Mouse (Mus musculus) 3T3-L1 (cell line): ENCODE data around the gene BC051019.

Experiments used
- DNase-seq: peaks from one replicate; pipeline ENCODE4 v3.0.0-alpha.2; 2015; ENCODE audit warnings: low read depth, low spot score

BC051019 gene

DNA sequence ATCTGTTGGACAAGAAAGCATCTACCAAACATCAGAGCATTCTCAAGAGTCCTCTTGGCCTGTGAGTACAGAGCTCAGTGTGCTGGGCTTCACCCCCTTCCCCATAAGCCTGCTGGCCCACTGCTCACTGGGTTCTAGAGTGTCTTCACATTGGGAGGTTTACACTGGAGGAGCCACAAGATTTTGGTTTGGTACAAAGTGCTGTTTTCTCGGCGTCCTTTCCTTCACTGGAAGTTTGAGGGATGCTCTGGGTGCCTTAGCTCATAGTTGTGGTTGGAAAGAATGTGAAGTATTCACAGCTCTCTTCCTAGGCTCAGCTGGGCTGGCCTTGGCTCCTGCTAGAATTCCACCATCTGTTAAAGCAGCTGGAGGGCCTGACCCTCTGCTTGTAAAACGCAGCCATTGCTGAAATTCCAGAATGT, 14.7 kb downstream of the BC051019 start:
- peak; percentile 93 for DNase-seq

GRCm38 (mm10) chr7:109707023-109707785, 16.4 kb downstream of the BC051019 start:
- DNase-seq, result peak; percentile 74

GRCm38 (mm10) chr7:109704461-109704860, 19.2 kb downstream of the BC051019 start:
- no peak for DNase-seq

GRCm38 (mm10) chr7:109704016-109704377, 19.7 kb downstream of the BC051019 start:
- no peak for DNase-seq

DNA sequence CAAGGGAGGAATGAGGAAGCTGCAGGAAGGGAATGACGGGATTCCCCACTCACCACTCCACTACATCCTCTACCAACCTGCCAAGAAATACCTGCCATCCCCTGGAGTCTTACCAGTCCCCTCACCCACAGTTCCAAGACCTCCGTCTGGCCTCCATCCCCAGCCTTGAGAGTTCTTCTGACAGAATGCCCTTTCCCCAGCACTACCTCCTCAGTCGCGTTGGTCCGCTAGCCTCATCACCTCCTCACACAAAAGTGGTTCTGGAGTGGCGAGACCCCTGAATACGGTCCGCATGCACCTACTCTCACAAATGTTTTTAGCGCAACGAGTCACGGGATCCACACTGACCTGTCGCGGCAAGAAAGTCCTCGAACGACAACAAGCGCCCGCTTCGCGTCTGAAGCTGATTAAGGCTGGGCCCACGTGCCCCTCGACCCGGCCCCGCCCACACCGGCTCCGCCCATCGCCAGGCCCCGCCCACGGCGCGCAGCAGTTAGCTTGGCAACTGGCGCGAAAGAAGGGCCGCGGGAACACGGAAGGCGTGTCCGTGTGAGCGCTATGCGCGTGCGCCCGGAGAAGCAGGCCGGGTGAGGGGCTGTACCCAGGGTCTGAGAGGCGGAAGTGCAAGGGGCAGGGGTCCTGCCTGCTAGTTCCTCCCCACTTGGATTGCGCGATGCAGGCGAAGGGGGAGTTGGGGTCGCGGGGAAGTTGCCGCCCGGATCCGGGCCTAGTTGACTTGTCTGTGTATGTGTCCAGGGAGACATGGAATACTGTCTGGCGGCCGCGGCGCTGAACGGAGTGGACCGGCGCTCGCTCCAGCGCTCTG, 20.2 kb downstream of the BC051019 start, which contains the start of the genes St5 and Akip1:
Gene St5, minus strand, starts transcription at position 416 of the 826 bp plus-strand sequence.
Gene Akip1, plus strand, starts transcription at position 501 of the 826 bp plus-strand sequence.
- peak; percentile 58 for DNase-seq

DNA sequence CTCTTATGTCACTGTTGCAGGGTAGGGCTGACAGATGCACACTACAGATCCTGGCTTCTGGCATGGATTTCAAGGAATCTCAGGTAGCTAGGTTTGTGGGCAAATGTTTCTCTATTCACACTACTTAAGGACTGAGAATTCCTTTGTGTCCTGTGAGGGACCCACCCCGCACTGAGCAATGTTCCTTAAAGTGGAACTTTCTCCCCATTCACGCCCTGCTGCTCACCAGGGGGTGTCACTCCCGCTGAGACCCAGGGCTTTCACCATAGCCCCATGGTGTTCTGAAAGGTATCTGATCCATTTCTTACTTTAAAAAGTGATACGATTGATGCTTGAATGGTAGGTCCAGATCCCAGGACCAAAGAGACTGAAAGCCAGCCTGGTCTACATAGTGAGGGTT, 20.9 kb downstream of the BC051019 start:
- no peak for DNase-seq

- DNase-seq, result peak; percentile 29
These were observed 23.4 kb downstream of the BC051019 start for GRCm38 (mm10) chr7:109700213-109700612.

- no peak for DNase-seq
These were observed 28.3 kb downstream of the BC051019 start for GRCm38 (mm10) chr7:109695339-109695726.

DNA sequence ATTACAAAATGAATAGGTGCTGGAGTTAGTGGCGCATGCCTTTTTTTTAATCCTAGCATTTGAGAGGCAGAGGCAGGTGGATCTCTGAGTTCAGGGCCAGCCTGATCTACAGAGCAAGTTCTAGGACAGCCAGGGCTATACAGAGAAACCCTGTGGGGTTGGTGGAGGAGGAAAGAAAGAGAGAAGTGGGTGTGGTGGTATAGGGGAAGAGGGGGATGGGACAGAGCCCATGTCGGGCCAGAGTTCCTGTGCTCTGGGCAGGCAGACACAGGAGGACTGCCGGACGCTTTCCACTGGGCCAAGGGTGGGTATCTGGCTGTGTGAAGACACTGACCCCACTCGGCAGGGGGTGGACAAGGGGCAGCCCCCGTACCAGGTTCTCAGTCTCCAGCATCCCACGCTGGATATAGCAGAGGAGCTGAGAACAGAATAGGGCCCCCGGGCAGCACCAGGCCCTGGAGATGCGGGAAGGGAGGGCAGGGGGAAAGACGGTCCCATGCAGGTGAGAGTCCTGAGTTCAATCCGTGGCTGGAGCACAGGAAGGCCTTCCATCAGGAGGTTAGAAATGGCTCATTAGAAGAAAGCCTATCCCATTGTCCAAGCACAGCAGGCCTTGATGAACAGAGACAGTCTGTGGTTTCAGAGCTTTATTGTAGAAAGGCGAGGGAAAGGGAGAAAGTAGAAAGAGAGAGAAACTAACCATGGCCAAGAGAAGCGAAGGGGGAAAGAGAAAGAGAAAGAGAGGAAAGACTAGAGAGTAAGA, 28.9 kb downstream of the BC051019 start:
- DNase-seq, result no peak

DNA sequence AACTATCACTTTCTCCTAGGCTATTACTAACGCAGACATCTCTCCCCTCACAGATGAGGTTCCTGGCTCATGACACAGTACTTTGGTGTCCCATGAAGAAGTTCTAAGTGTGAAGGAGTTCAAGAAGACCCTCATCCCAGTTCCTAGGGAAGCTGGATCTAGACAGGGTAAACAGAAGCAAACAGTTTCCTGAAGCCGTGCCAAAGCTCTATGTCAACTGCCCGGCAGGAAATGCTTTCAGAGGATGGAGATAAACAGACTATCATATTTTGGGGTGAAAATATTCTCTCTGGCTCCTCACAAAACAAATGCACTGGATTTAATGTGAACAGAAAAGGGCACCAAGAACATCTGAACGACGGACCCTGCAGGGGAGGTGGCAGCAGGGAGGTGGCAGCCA, 32.7 kb downstream of the BC051019 start:
- no peak for DNase-seq

DNA sequence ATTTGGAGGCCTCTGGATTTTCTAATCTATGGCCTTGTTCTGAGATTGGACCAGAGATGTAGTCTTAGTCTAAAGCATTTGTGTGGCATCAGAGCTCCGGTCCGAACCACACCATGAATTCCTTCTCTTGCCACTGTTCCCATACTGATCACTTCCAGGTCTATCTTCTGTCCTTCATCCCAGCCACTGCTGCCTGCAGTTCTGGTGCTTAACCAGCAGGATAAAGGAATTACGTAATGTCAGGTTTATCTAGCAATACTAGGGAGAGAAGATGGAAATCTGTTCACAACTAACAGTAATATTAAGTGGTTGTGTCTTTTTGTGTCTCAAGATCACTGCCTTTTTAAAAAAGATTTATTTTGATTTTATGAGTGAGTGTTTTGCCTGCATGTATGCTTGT, 33.5 kb downstream of the BC051019 start:
- no peak for DNase-seq

DNA sequence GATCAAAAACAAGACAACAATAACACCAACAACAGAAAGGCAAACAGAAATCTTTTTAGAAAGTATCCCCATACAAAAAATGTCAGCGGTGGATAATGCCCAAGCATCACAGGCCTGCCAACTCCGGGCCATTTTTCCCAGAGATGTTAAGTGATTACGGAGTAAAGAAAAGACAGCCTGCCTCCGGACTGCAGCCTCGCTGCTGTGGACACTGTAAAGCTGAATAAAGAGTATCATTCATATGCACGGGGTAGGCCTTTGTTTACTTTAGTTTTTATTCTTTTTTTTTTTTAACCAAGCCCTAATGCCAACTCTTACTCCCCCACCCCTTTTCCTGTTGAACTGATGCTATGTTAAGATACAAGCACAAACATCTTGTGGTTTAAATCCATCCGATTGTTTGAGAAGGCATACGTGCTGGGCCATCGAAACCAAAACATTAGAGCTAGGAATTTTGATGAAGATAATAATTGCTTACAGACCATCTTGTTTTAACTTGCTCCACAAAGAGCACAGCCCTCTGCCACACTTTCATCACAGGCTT, 37.0 kb downstream of the BC051019 start:
- no peak for DNase-seq

DNA sequence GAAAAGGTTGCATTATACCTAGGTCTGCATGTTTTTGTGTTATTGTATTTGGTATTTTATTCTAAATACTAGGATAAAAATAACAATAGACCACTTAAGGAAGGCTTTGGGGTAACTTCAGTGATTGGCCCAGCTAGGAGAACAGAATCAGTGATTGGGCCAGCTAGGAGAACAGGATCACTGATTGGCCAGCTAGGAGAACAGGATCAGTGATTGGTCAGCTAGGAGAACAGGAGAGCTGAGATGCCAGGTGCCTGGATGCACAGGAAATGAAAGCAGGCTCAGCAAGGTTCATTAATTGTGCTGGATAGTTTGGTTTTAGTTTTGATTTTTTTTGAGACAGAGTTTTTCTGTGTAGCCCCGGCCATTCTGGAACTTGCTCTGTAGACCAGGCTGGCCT, 42.8 kb downstream of the BC051019 start:
- DNase-seq, result no peak

DNA sequence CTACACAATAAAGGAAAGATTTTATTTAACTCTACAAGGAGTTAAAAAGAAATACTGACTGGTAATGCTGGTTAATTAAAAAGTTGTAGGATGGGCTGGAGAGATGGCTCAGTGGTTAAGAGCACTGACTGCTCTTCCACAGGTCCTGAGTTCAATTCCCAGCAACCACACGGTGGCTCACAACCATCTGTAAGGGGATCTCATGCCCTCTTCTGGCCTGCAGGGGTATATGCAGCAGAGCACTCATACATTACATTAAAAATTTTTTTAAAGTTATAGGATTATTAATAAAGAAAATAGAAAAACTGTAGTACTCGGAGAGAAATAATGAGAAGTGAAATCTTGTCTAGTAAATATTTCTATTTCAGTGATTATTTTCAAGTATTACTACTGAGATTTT, 43.4 kb downstream of the BC051019 start:
- no peak for DNase-seq

DNA sequence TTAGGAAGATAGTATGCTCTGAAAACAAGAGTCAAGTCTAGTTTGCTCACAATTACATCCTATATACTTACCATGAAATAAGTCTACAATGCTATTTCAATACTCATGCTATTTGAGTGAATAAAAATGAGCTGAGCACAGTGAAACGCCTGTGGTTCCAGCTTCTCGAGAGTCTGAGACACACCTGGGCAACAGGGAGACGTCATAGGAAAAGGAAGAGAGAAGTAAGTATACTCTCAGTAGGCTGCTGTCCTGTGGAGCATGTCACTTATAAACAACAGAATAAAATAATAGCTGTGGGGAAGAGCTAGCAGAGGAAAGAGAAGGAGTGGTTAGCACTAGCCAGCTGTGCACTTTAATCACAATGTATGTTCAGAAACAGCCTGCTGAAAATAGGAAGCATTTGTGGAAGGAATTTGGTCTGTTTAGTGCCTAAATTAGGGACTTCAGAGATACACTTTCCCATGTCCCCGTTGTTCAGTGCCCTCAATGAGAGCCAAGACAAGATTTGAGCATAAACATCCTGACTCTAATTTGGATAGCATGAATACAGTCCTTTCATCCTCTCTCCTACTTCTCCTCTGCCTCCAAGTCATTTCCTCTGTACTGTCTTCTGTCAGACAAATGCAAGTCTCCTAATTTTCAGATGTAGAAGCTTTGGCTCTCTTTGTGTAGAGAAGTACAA, 48.6 kb downstream of the BC051019 start:
- no peak for DNase-seq

GRCm38 (mm10) chr7:109671581-109672471, 51.8 kb downstream of the BC051019 start:
- peak; percentile 95 for DNase-seq

DNA sequence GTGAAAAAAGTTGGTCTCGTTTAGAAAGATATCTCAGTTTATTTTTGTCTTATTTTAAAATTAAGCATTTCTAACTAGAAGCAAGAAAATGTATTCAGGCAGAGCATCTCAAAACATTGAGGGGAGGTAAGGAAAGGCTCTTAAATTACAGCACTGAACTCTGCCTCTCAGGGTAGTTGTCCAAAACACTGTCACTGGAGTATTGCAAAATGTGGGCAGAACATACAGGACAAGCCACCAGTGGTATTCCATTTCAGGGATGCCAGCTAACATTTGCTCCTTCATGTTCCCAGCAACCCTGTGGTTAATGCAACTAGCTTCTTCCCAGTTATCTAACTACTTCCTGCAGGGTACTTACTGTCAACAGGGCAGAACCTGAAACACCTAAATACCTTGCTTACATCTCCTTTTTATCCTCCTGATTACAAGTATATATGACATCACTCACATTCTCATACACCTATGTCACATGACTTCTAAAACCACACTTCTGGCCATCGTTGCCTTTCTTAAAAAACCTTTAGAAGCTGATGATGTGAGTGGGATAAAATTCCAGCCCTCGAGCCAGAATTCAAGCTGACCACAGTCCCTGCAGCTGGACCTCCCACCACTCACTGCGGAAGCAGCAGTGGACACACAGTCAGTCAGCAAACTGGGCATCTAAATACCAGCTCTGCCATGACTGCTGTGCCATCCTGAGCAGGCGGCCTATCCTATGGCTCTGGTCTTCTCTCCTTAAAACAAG, 54.1 kb downstream of the BC051019 start:
- peak; percentile 63 for DNase-seq

DNA sequence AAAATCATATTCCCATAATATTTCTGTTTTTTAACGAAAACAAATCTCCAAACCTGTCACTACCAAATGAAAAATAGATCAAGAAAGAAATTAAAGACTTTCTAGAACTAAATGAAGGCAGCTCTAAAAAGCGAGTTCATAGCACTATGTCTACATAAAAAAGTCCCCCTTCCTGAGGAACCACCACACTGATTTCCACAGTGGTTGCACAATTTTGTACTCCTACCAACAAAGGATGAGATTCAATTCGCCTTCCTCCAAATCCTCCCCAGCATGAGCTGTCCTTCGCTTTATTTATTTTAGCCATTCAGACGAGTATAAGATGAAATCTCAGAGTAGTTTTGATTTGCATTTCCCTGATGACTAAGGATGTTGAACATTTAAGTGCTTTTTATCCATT, 57.0 kb downstream of the BC051019 start:
- DNase-seq, result peak; percentile 50

GRCm38 (mm10) chr7:109662626-109663025, 61.0 kb downstream of the BC051019 start:
- DNase-seq, result no peak
